Mouse (Mus musculus) lung, postnatal 14 days (tissue): ENCODE measurements around the gene Unc5a.

Experiments used
- DNase-seq: peaks from one replicate; pipeline ENCODE4 v3.0.0; 2021

Gene Unc5a

GRCm38 (mm10) chr13:55006415-55006742, 57.2 kb downstream of the Unc5a start:
- no peak for DNase-seq

GRCm38 (mm10) chr13:55008589-55008988, 59.4 kb downstream of the Unc5a start:
- no peak for DNase-seq

GRCm38 (mm10) chr13:55011103-55011502, 61.9 kb downstream of the Unc5a start:
- no peak for DNase-seq

GRCm38 (mm10) chr13:55011981-55012478, 62.8 kb downstream of the Unc5a start:
- no peak for DNase-seq

GRCm38 (mm10) chr13:55013702-55014344, 64.6 kb downstream of the Unc5a start:
- no peak for DNase-seq

- DNase-seq = no peak
These were observed 65.2 kb downstream of the Unc5a start for GRCm38 (mm10) chr13:55014451-55014850.

- DNase-seq = no peak
These were observed 68.1 kb downstream of the Unc5a start for GRCm38 (mm10) chr13:55017154-55017897.

- DNase-seq = no peak
These were observed 68.8 kb downstream of the Unc5a start for GRCm38 (mm10) chr13:55017898-55018599.

- no peak for DNase-seq
These were observed 69.5 kb downstream of the Unc5a start for GRCm38 (mm10) chr13:55018700-55019099.

- DNase-seq = no peak
These were observed 70.0 kb downstream of the Unc5a start for GRCm38 (mm10) chr13:55019181-55019580.

GRCm38 (mm10) chr13:55020051-55020450, 70.8 kb downstream of the Unc5a start:
- DNase-seq = no peak

- no peak for DNase-seq
These were observed 72.1 kb downstream of the Unc5a start, which contains the start of gene Hk3 for GRCm38 (mm10) chr13:55021194-55021779. Gene Hk3 (minus strand): TSS chr13:55021385.

- no peak for DNase-seq
These were observed 73.0 kb downstream of the Unc5a start for GRCm38 (mm10) chr13:55022256-55022655.

- DNase-seq = no peak
These were observed 73.5 kb downstream of the Unc5a start for GRCm38 (mm10) chr13:55022715-55023114.

GRCm38 (mm10) chr13:55024215-55024614, 75.0 kb downstream of the Unc5a start:
- no peak for DNase-seq

- no peak for DNase-seq
These were observed 90.8 kb downstream of the Unc5a start for GRCm38 (mm10) chr13:55040016-55040415.

- DNase-seq = no peak
These were observed 98.5 kb downstream of the Unc5a start for GRCm38 (mm10) chr13:55047706-55048105.
